Mouse (Mus musculus): Measurements from ENCODE around the gene Adamts7.

The Adamts7 gene

GRCm38 (mm10) chr9:90162926-90163748 is at the start of gene Adamts7:
Gene Adamts7, plus strand, starts transcription at chr9:90163069.
- DNase-seq (ENCODE audit: low spot score): peak; percentile 7

- no peak for DNase-seq (ENCODE audit: low spot score)
These were observed 49.7 kb upstream of the Adamts7 start for GRCm38 (mm10) chr9:90113151-90113550.

- peak; percentile 91 for DNase-seq (ENCODE audit: low spot score)
These were observed 49.0 kb upstream of the Adamts7 start for GRCm38 (mm10) chr9:90113651-90114566.

- peak; percentile 98 for DNase-seq (ENCODE audit: low spot score)
These were observed 48.1 kb upstream of the Adamts7 start, which contains the start of gene Morf4l1 for GRCm38 (mm10) chr9:90114567-90115307. Gene Morf4l1, minus strand, starts transcription at chr9:90114774.

- DNase-seq (ENCODE audit: low spot score): no peak
These were observed 47.6 kb upstream of the Adamts7 start for GRCm38 (mm10) chr9:90115308-90115700.

- no peak for DNase-seq (ENCODE audit: low spot score)
These were observed 45.6 kb upstream of the Adamts7 start for GRCm38 (mm10) chr9:90117234-90117633.

GRCm38 (mm10) chr9:90122246-90122740 is 40.6 kb upstream of the Adamts7 start:
- DNase-seq (ENCODE audit: low spot score): no peak

- DNase-seq (ENCODE audit: low spot score): no peak
These were observed 38.6 kb upstream of the Adamts7 start for GRCm38 (mm10) chr9:90124156-90124872.

- no peak for DNase-seq (ENCODE audit: low spot score)
These were observed 38.0 kb upstream of the Adamts7 start for GRCm38 (mm10) chr9:90124873-90125245.

- DNase-seq (ENCODE audit: low spot score): no peak
These were observed 37.3 kb upstream of the Adamts7 start for GRCm38 (mm10) chr9:90125416-90126099.

GRCm38 (mm10) chr9:90126260-90127010 is 36.4 kb upstream of the Adamts7 start:
- peak; percentile 69 for DNase-seq (ENCODE audit: low spot score)

GRCm38 (mm10) chr9:90127146-90127545 is 35.7 kb upstream of the Adamts7 start:
- no peak for DNase-seq (ENCODE audit: low spot score)

- no peak for DNase-seq (ENCODE audit: low spot score)
These were observed 34.1 kb upstream of the Adamts7 start for GRCm38 (mm10) chr9:90128636-90129201.

- no peak for DNase-seq (ENCODE audit: low spot score)
These were observed 29.1 kb upstream of the Adamts7 start for GRCm38 (mm10) chr9:90133562-90134355.

GRCm38 (mm10) chr9:90135466-90135865 is 27.4 kb upstream of the Adamts7 start:
- no peak for DNase-seq (ENCODE audit: low spot score)

- DNase-seq (ENCODE audit: low spot score): no peak
These were observed 26.7 kb upstream of the Adamts7 start for GRCm38 (mm10) chr9:90135963-90136677.

- DNase-seq (ENCODE audit: low spot score): no peak
These were observed 26.2 kb upstream of the Adamts7 start for GRCm38 (mm10) chr9:90136678-90136965.

GRCm38 (mm10) chr9:90145788-90146187 is 17.1 kb upstream of the Adamts7 start:
- no peak for DNase-seq (ENCODE audit: low spot score)

All from left cerebral cortex, adult 11 months (tissue).